Mouse (Mus musculus) layer of hippocampus, adult 18-20 months (tissue): ENCODE results near the gene Zfp672. TPM values are rescaled to one million over a fixed set of nuclear protein-coding genes. Genes with fewer than 3 reads are reported as not detected.
"Not testable (repeated sequence)": the region's sequence is repeated elsewhere in the genome, so short reads cannot be mapped to it uniquely, and the experiment has no call there.

Source experiments
- DNase-seq, 2 experiments: peaks; one replicate each; pipeline ENCODE4 v3.0.0; 2022; ENCODE audit warnings: low spot score in 2 of 2
- total RNA-seq, 2 experiments: library from RNA; stranded (reverse); gene quantifications; 2 replicates each; pipeline ENCODE4 v1.2.3; 2021

The Zfp672 gene
- total RNA-seq, 2 experiments from 2014 or later, result 43.4 to 43.5 TPM

- no peak for DNase-seq
Observed at GRCm38 (mm10) chr11:58326781-58327180, 3.4 kb downstream of the Zfp672 start.

DNA sequence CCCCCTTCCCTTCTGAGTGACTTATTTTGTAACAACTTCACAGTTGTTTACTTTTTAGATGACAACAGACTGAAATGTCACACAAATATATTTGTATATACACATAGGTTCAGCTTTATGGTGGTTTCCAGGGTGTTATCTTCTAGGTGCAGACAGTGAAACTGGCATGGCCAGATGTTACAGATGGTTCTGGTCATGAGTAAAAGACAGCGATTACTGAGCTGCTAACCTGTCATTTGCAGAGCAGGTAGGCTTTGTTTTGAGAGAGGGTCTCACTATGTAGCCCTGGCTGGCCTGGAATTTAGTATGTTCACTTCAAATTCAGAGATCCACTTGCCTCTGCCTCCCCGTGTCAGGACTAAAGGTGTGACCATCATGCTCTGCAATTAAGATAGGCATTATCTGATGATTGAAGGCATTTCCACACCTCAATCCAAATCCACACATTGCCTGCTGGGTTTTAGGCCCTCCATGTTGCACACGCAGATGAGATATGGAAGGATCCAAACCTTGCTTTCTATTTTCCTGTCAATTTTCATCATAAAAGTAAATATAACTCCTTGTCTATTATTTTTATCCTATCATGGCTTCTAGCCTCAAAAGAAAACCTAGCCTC, 5.4 kb downstream of the Zfp672 start:
- no peak for DNase-seq

DNA sequence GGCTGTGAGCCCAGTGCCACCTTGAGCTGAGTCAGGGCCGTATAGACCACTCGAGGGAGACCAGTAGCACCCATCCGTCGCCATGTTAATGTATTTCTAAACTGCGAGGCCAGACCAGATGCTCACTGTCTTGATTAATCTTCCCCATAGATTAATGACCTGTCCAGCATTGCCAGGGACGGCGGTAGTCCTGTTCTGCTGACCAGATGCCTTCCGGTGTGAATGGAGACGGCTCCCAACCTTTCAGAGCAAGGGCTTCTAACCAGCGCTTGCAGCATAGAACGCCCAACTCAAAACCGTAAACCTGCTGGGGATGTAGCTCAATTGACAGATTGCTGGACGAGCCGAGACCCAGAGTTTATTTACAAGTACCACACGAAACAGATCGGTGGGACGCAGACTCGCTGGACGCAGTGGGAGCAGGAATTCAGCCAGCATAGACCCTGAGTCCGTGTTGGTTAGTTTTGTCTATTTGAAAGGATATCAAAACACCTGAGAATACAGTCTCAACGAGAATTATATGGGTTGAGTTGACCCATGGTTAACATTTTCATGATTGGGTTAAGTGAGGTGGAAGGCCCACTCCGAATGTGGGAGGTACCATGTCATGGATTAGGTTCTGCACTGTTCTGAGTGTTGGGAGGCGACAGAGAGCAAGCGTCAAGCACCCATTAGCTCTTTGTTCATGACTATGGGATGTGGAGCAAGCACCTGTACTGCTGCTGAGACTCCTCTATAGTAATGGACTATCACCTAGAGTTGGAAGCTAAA, 6.4 kb downstream of the Zfp672 start:
- peak in 1 of 2 experiments; percentile 27 for DNase-seq

GRCm38 (mm10) chr11:58322824-58323569, 7.1 kb downstream of the Zfp672 start:
- peak; percentile 95 to 97 for DNase-seq

DNA sequence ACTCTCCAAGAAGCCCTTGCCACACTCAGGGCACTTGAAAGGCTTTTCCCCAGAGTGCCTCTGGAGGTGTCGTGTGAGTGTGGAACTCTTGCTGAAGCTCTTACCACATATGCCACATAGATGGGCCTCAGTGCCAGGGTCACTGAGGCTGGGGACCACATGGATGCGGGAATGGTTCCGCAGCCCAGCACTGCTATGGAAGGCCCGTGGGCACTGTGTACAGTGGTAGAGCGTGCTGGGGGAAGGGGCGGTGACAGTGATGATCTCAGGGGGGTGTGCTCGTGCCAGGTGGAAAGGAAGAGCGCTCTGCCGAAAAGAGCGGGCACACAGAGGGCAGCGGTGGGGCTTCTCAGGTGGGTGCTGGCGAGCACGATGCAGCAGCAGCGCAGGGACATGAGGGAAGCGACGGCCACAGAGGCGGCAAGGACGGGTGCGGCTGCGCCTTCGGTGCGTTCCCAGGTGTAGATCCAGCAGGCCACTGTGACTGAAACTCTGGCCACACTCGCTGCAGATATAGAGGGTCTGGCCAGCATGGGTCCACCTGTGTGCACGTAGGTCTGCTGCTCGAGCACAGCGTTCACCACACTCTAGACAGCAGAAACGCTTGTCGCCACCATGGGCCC, 13.3 kb downstream of the Zfp672 start:
- DNase-seq, result no peak

- no peak for DNase-seq
Observed at GRCm38 (mm10) chr11:58316344-58316743, 13.8 kb downstream of the Zfp672 start.

DNA sequence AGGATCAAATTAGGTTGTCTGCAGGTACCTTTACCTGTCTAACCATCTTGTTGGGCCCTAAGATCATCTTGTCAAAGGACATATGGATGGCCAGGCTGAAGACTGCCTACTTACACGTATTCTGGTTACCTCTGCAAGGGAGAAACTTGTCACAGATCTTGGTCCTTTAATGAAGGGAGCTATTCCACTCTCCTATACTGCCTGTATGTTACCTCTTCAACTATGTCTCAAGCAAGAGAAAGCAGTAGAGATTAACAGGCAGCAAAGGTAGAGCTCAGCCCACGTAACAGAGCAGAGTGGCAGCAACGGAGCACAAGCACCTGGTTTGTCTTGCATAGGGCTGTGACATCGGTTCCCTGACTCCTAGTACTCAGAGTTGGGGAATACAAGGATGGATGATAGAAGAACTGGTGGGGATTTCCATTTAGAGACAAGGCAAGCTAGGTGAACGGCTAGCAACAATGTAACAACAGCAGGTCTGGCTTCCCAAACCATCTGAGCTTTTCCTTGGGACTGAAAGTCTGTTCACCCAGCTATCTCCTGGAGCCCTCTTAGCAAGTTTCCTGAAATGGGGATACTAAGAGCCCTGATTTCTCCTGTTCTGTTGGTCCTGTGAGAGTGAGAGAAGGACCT, 14.5 kb downstream of the Zfp672 start:
- DNase-seq, result no peak

DNA sequence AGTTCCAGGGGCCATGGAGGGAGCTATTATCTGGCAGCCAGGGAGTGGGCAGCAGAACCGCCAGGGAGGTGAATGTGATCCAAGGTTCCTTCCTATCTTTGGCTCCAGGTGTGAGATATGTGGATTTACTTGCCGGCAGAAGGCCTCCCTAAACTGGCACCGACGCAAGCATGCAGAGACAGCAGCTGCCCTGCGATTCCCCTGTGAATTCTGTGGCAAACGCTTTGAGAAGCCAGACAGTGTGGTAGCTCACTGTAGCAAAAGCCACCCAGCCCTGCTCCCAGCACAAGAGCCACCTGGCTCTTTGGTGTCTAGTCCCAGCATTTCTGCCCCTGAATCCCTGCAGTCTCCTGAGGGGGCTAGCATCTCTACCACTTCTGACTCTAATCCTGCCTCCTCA, 16.1 kb downstream of the Zfp672 start:
- DNase-seq, result peak; percentile 22 to 31

DNA sequence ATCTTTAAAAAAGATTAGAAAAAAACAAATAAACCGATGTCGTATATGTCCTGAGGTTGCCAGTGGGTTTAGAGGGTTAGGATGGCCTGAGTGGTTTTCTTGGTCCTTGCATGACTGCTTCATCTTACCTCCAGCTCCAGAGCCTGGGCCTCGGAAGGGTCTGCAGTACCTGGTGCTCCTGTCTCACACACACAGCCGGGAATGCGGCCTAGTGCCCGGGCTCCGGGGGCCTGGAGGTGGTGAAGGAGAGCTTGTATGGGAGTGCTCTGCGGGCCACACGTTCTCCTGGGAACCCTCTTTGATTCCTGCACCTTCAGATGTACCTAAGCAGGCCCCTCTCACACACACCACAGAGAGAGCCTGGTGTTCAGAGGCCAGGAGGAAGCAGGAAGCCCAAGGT, 21.5 kb downstream of the Zfp672 start:
- DNase-seq, result no peak

- DNase-seq, result peak; percentile 37 to 39
Observed at GRCm38 (mm10) chr11:58307411-58308080, 22.6 kb downstream of the Zfp672 start.

- DNase-seq, result peak; percentile 96 to 98
Observed at GRCm38 (mm10) chr11:58306860-58307308, 23.3 kb downstream of the Zfp672 start, which contains the start of gene Zfp692. Zfp692 (plus strand) TSS chr11:58307069.

GRCm38 (mm10) chr11:58305299-58305698, 24.8 kb downstream of the Zfp672 start:
- not testable (repeated sequence) for DNase-seq

DNA sequence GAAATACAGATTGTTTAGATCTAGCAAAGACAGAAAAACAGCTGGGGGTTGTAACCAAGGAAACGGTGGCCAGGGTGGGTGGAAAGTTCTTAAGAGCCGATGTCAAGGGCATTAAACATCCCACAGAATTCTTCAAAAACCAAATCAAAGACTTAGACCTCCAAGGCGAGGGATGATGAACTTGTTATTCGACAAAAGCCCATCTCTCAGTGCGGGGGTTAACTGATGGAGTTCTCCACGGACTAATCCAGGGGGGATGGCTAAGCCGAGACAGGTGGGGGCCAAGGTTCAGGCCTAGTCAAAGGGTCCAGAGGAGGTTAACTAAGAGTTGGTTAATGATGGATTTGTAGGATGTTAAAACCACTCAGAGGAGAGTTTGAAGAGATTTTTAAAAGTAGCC, 26.5 kb downstream of the Zfp672 start:
- no peak for DNase-seq

GRCm38 (mm10) chr11:58302774-58303445, 27.2 kb downstream of the Zfp672 start:
- DNase-seq, result no peak

DNA sequence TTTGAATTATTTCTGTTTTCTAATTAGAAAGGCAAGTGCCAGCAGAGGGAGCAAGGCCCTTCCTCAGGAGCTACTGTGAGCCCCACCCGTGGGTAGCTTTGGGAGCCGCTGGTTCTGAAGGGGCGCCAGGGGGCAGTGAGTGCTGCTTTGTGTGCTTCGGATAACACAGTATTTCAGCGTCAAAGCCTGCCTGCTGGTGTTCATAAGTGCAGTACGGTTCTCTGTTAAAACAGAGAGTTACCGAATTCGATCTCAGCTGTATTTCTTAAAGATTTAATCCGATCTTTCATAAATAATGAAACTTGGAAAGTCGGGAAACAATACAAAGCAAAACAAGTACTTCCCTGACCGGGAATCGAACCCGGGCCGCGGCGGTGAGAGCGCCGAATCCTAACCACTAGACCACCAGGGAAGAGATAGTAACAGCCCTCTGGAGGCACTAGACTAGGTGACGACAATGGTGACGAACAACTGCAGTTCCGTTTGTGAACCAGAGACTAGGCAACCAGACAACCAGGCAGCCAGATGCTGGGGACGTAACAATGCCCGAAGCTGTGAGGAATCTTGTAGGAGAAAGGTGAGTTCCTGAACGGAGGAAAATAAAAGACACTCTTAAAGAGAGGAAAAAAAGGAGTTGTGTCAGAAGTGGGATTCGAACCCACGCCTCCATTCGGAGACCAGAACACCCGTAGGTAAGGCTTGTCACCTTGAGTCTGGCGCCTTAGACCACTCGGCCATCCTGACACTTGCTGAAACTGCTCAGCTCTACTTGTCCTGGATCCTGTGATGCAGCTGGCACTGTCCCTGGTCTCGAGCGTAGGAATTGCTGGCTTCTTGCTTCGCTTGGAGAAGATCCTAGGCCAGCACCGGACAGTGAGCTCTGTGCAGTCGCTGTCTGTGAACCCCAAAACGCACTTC, 28.0 kb downstream of the Zfp672 start:
- peak; percentile 98 to 100 for DNase-seq

GRCm38 (mm10) chr11:58301057-58301456, 29.1 kb downstream of the Zfp672 start:
- DNase-seq, result peak; percentile 66 to 84

GRCm38 (mm10) chr11:58297396-58297795, 32.7 kb downstream of the Zfp672 start:
- no peak for DNase-seq

GRCm38 (mm10) chr11:58292791-58293190, 37.3 kb downstream of the Zfp672 start:
- no peak for DNase-seq

DNA sequence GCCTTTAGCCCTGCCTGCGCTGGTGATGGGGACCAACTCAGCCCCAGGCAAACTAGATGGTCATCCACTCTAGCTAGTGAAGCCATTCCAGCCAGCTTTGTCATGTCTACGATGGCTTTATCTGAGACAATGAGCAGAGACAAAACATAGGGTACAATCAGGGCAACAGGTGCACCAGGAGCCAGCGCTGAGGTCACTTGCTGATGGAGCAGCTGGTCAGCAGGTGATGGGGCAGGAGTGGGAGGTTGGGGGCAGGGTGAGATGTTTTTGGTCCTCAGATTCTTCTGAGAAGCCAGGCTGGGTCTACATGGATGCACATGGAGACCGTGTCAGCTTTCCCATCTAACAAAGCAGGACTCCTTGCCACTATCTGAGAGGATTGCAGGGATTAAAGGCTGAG, 39.3 kb downstream of the Zfp672 start:
- DNase-seq, result no peak
